9 mouse cellular contexts compared by ENCODE assay signal in the genomic region with DNA sequence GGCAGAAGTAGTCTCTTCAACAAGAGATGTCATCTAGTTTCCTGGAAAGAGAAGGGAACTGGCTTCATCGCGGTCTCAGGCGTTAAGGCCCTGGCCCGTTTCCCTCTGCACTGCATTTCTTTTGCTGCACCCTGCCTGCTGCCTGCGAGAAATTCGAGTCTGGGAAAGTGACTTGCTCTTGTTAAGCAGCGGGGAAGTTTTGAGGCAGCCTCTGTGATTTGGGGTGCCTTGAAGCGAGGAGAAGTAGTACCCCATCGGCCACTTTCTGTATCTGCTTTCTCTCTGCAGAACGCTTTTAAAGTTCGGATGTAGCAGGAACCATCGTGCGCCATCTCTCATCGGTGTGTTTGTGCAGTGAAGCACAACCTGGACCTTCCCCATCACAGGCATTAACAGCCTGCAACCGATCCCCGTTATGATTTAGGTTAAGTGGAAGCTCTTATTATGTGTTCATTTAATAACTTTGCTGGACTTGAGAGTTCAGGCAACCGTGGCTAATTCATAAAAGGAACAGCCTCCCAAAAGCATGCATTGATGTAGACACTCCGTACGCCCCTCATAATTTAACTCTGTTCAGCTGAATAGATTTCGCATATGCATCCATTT.
DNase-seq lines count a peak whose midpoint lies in the region; ATAC-seq and TF ChIP-seq lines count a peak whose summit lies in the region.
"Had no signal": no experiment of that assay in that cellular context is flagged by ENCODE, and none has a peak within 500 bp of the region (broad histone marks: within the 10 kb centered on the region; RNA-seq: fewer than 3 reads in every experiment).

No protein-coding gene starts in this region.

- no peaks in the 10 kb centered on the region for H3K36me3 ChIP-seq in heart, embryonic 13.5 days
- no peaks in the 10 kb centered on the region for H3K36me3 ChIP-seq in E14TG2a.4 (ENCODE audit: insufficient read depth, low read length)
- no peaks in the 10 kb centered on the region for H3K36me3 ChIP-seq in hindbrain, embryonic 15.5 days

- no peak overlapping the region for H3K4me3 ChIP-seq in heart, embryonic 13.5 days
- H3K4me3 ChIP-seq in E14TG2a.4 (replicated peaks; ENCODE audit: low read length): 0 out of 2 replicates have a peak overlapping the region, but pooled peaks have one; percentile 13
- H3K4me3 ChIP-seq in hindbrain, embryonic 15.5 days: no peak overlapping the region
- H3K4me3 ChIP-seq: left cerebral cortex, adult 2 months had no signal

- no peak overlapping the region; the same call in 1 of the 2 replicates for H3K9ac ChIP-seq in heart, embryonic 13.5 days
- no peak overlapping the region for H3K9ac ChIP-seq in hindbrain, embryonic 15.5 days

- H3K9me3 ChIP-seq in heart, embryonic 13.5 days: no peaks in the 10 kb centered on the region
- peaks cover 4% of the 10 kb centered on the region; the same call in 1 of the 2 replicates for H3K9me3 ChIP-seq in E14TG2a.4 (ENCODE audit: low read length)
- no peaks in the 10 kb centered on the region for H3K9me3 ChIP-seq in hindbrain, embryonic 15.5 days

- peaks cover 40% of the 10 kb centered on the region for H3K4me1 ChIP-seq in heart, embryonic 13.5 days
- H3K4me1 ChIP-seq in E14TG2a.4 (replicated peaks; ENCODE audit: low read depth, low read length): peaks cover 34% of the 10 kb centered on the region
- H3K4me1 ChIP-seq in hindbrain, embryonic 15.5 days (replicated peaks): peaks cover 10% of the 10 kb centered on the region

- TF ChIP-seq CTCF in E14TG2a.4 (conservative IDR thresholded peaks at IDR 0.05; ENCODE audit: low read length): no peak

- DNase-seq in heart, adult 8-10 months (ENCODE audit: low spot score): no peak
- peak; percentile 27 for DNase-seq in Muller cell, postnatal 12 days (ENCODE audit: inconsistent ontology term)
- no peak for DNase-seq in thymus, adult 18-20 months
- DNase-seq in thymus, postnatal 4 days: no peak
- DNase-seq in left cerebral cortex, adult 18-20 months (ENCODE audit: low spot score in 2 of 2): no peak

- ATAC-seq in heart, embryonic 13.5 days (ENCODE audit: extremely low read depth, insufficient number of reproducible peaks, low FRiP score, low TSS enrichment): no peak
- no peak for ATAC-seq in hindbrain, embryonic 15.5 days (ENCODE audit: low FRiP score, low read depth)

- 54% methylated on average over 20 of the region's 20 CpGs for WGBS in heart, embryonic 13.5 days
- WGBS in hindbrain, embryonic 15.5 days: 42% methylated on average over 20 of the region's 20 CpGs

- H3K27me3 ChIP-seq in heart, embryonic 13.5 days (replicated peaks): no peaks in the 10 kb centered on the region
- no peaks in the 10 kb centered on the region for H3K27me3 ChIP-seq in E14TG2a.4 (ENCODE audit: insufficient read depth, low read length)
- H3K27me3 ChIP-seq in hindbrain, embryonic 15.5 days: no peaks in the 10 kb centered on the region

- H3K4me2 ChIP-seq in heart, embryonic 13.5 days: peak overlapping the region; percentile 10
- H3K4me2 ChIP-seq in hindbrain, embryonic 15.5 days: peak overlapping the region; percentile 24

- peak overlapping the region; percentile 46 for H3K27ac ChIP-seq in heart, embryonic 13.5 days (replicated peaks)
- 0 out of 2 replicates have a peak overlapping the region, but pooled peaks have one; percentile 9 for H3K27ac ChIP-seq in hindbrain, embryonic 15.5 days (replicated peaks)
- H3K27ac ChIP-seq: left cerebral cortex, adult 2 months had no signal
